Mouse (Mus musculus) liver, embryonic 14.5 days (tissue): ENCODE data around the gene Rel.

Source experiments
- CTCF ChIP-seq: IDR thresholded peaks from 2 replicates; pipeline ENCODE4 v1.5.1; 2016; ENCODE audit warnings: antibody characterized with exemption, low read depth, control low read depth
- EP300 ChIP-seq: IDR thresholded peaks from 2 replicates; pipeline ENCODE4 v1.6.1; 2016; ENCODE audit warnings: antibody characterized with exemption, low read depth

DNA sequence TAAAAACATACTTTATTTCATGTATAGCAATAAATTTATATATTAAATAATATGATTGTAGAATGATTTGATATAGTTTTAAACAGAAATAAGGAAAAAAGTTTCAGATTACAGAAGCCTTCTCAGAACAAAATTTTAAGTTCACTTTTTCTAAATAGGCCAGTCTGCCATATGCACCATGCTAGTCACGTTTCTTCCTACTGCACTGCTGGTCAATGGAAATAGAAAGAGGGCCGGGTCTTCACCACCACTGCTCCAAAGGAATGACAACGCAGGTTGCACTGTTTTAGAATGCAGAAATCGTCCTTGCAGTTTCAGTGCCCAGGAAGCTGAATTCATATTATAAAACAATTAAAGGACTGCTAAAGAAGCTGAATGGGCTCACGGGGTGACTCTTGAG is 12.3 kb upstream of the Rel start:
- TF ChIP-seq CTCF (no peak), EP300 (no peak)
